Mouse (Mus musculus) adrenal gland, postnatal 10 days (tissue): ENCODE measurements around the gene Slc9b1. TPM values are rescaled to one million over a fixed set of nuclear protein-coding genes. Genes with fewer than 3 reads are reported as not detected.

Experiments
- DNase-seq: peaks from one replicate; pipeline ENCODE4 v3.0.0; 2021; ENCODE audit warnings: mixed read lengths
- long read RNA-seq, 2 experiments: library from polyadenylated mRNA; stranded (forward); transcript quantifications; one replicate each; pipeline ENCODE4 v2.0.0; 2021
- total RNA-seq, 2 experiments: library from RNA; stranded (reverse); gene quantifications; 2 replicates each; pipeline ENCODE4 v1.2.3; 2021

The Slc9b1 gene
- under 1 TPM; 0.45 to 0.84 TPM for total RNA-seq
- long read RNA-seq, experiment 1, result 0 reads
- long read RNA-seq, experiment 2, result 0 reads

- no peak for DNase-seq
Observed at GRCm38 (mm10) chr3:135347739-135348264, at the start of gene Slc9b1. Gene Slc9b1, plus strand, starts transcription at chr3:135348029.

- peak; percentile 79 for DNase-seq
Observed at GRCm38 (mm10) chr3:135298560-135298959, 49.3 kb upstream of the Slc9b1 start.

- DNase-seq, result no peak
Observed at GRCm38 (mm10) chr3:135300081-135300480, 47.7 kb upstream of the Slc9b1 start.

- no peak for DNase-seq
Observed at GRCm38 (mm10) chr3:135304060-135304459, 43.8 kb upstream of the Slc9b1 start.

- DNase-seq, result no peak
Observed at GRCm38 (mm10) chr3:135304566-135304965, 43.3 kb upstream of the Slc9b1 start.

GRCm38 (mm10) chr3:135307411-135308259 is 40.2 kb upstream of the Slc9b1 start, which contains the start of gene Slc9b2:
Gene Slc9b2, plus strand, starts transcription at chr3:135307700.
- peak; percentile 47 for DNase-seq

GRCm38 (mm10) chr3:135312916-135313491 is 34.8 kb upstream of the Slc9b1 start:
- no peak for DNase-seq

- DNase-seq, result no peak
Observed at GRCm38 (mm10) chr3:135313727-135314126, 34.1 kb upstream of the Slc9b1 start.

- no peak for DNase-seq
Observed at GRCm38 (mm10) chr3:135314811-135315210, 33.0 kb upstream of the Slc9b1 start.

- no peak for DNase-seq
Observed at GRCm38 (mm10) chr3:135315720-135316425, 32.0 kb upstream of the Slc9b1 start.

GRCm38 (mm10) chr3:135318331-135318730 is 29.5 kb upstream of the Slc9b1 start:
- DNase-seq, result no peak

- no peak for DNase-seq
Observed at GRCm38 (mm10) chr3:135324354-135324753, 23.5 kb upstream of the Slc9b1 start.

- no peak for DNase-seq
Observed at GRCm38 (mm10) chr3:135327176-135327575, 20.7 kb upstream of the Slc9b1 start.

GRCm38 (mm10) chr3:135327601-135328000 is 20.2 kb upstream of the Slc9b1 start:
- no peak for DNase-seq

- peak; percentile 75 for DNase-seq
Observed at GRCm38 (mm10) chr3:135328560-135328959, 19.3 kb upstream of the Slc9b1 start.

- DNase-seq, result no peak
Observed at GRCm38 (mm10) chr3:135332691-135333090, 15.1 kb upstream of the Slc9b1 start.

GRCm38 (mm10) chr3:135333763-135334162 is 14.1 kb upstream of the Slc9b1 start:
- DNase-seq, result no peak

- DNase-seq, result no peak
Observed at GRCm38 (mm10) chr3:135349022-135349421, 1.2 kb downstream of the Slc9b1 start.

- no peak for DNase-seq
Observed at GRCm38 (mm10) chr3:135351857-135352256, 4.0 kb downstream of the Slc9b1 start.

- DNase-seq, result no peak
Observed at GRCm38 (mm10) chr3:135357394-135357793, 9.6 kb downstream of the Slc9b1 start.

GRCm38 (mm10) chr3:135375836-135376235 is 28.0 kb downstream of the Slc9b1 start:
- no peak for DNase-seq

- no peak for DNase-seq
Observed at GRCm38 (mm10) chr3:135377445-135377844, 29.6 kb downstream of the Slc9b1 start.

GRCm38 (mm10) chr3:135379868-135380267 is 32.0 kb downstream of the Slc9b1 start:
- no peak for DNase-seq
